Mouse (Mus musculus) lung, postnatal 25 days (tissue): ENCODE data around the gene Nrbf2.
A peak's percentile ranks its signal among the peaks of the same experiment; 100 is the strongest.

Source experiments
- DNase-seq: peaks from one replicate; pipeline ENCODE4 v3.0.0; 2022; ENCODE audit warnings: low spot score

The Nrbf2 gene

DNA sequence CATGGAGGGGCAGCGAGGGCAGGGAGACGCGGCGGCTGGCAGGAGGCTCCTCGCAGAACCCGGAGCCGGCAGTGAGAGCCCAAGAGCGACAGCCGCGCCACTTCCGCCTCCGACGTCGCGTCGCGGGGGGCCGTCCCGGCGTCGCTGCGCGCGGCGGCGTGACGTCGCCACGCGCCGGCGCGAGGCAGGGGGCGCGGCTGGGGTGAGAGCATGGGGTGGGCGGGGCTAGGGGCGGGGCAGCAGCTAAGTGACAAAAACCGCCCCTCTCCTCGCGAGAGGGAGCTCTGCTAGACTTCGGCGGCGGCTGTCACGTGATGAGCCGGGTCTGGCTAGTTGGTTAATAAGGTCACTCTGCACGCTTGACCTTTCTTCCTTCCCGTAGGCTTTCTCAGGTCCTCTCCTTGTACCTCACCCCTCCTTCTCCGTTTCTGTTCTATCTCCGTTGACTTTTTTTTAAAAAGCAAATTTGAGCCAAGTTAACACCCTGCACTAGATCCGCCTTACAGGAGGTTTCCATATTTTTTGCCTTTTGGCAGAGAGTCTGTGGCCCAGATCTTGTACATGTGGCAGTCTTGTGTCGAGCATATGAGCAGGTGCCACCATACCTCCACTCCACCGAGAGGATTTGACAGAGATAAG lies at the start of gene Nrbf2:
Nrbf2 (minus strand) TSS at position 130 of the 639 bp plus-strand sequence.
- DNase-seq: peak; percentile 85

DNA sequence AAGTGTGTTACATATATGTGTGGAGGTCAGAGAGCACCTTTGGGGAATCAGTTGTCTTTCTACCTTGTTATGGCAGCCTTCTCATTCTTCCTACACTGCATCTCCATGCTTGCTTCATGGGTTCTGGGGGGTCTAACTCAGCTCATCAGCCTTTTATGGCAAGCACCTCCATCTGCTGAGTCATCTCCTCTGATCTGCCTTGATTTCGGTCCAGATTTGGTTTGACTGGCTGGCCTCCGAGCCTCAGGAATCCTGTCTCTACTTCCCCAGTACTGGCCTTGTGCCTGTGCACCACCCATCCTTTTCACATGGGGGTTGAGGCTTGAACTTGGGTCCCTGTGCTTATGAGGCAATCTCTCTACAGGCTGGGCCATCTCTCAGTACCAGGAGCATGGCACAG lies 45.5 kb upstream of the Nrbf2 start:
- DNase-seq: no peak

- no peak for DNase-seq
These were observed 44.6 kb upstream of the Nrbf2 start for GRCm38 (mm10) chr10:67329661-67330060.

GRCm38 (mm10) chr10:67328208-67328607 lies 43.1 kb upstream of the Nrbf2 start:
- DNase-seq: no peak

DNA sequence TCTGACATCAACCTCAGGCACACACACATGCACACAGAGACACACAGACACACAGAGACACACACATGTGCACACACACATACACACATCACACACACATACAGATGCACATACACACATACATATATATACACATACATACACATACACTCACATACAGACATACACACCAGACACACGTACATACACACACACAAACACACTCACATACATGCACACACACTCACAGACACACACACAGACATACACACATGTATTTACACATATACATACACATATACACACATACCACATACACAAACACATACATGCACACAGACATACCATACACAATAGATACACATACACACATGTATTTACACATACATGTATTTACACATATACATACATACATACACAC lies 38.9 kb upstream of the Nrbf2 start:
- DNase-seq: no peak

GRCm38 (mm10) chr10:67321396-67321795 lies 36.3 kb upstream of the Nrbf2 start:
- no peak for DNase-seq

DNA sequence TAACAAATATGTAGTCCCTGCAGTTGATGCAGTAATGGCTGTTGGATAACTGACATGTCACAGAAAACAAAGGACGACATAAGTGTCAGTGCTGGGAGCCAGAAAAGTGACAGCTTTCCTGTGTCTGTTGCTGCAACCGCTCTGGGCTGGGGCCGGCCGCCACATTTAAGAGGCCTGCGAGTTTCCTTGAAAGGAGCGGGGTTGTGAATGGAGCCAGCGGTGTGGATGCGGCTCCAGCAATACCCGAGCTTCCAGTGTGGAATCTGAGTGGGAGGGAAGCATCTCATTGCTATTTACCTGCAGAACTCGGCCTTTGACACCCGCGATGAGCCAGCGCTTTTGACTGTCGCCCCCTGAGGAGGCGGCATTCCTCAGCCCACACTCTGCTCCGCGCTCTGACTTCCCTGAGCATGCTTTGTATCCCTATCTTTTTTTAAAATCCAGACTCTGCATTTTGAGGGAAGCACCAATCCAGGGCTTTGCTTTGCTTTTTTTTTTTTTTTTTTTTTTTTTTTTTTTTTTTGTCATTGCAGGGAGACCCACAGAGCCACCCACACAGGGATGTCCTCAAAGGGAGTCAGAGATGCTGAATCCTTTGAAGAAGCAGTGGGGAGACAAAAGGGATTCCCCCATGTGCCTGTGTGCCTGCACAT lies 35.2 kb upstream of the Nrbf2 start:
- no peak for DNase-seq

DNA sequence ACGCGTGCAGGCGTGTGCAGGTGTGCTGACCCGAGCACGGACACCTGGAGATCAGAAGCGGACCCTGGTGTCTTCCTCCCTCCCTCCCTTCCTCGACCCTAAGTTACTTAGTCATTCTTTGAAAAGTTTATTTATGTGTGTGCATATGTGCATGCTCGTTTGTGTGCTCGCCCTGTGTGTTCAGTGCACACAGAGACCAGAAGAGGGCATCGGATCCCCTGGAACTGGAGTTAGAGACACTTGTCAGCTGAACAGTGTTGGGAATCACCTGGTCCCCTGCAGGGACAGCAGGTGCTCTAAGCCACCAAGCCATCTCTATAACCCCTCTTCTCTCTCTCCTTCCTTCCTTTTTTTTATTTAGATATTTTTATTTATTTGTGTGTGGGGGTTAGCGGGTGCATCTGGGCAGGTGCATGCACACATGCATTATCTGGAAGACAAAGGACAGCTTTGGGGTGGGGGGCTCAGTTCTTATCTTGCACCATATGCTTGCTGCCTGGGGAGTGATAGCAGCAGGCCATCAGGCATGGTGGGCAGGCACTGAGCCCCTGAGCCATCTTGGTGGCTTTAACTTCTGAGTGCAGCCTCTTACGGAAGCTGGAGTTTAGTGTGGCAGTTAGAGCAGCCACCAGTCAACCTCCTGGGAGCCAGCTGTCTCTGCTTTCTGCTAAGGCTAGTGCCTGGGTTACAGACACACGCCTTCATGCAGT lies 34.1 kb upstream of the Nrbf2 start:
- DNase-seq: no peak

DNA sequence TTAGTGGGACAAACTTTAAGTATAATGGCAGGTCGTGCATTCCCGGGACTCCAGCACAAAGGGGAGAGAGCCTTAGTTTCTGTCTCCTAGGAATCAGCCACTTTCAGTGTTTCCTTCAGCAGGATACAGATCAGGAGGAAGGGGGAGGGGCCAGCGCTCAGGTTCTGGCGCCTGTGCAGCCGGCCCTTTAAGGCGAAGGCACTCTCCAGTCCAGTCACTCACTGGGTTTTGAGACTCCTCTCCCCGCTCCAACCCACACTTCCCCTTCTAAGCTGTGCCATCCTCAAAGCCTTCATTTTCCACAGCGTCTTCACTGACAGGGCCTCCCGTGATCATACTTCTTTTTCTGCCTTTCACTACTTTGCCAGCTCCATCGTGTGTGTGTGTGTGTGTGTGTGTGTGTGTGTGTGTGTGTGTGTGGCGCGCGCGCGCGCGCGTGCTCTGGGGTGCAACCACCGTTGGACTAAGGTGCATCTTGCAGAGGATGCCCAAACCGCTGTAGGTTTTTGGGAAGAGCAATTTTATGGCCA lies 32.9 kb upstream of the Nrbf2 start:
- DNase-seq: peak; percentile 33

GRCm38 (mm10) chr10:67314811-67315435 lies 29.8 kb upstream of the Nrbf2 start:
- peak; percentile 65 for DNase-seq

GRCm38 (mm10) chr10:67312456-67312855 lies 27.4 kb upstream of the Nrbf2 start:
- DNase-seq: peak; percentile 14

DNA sequence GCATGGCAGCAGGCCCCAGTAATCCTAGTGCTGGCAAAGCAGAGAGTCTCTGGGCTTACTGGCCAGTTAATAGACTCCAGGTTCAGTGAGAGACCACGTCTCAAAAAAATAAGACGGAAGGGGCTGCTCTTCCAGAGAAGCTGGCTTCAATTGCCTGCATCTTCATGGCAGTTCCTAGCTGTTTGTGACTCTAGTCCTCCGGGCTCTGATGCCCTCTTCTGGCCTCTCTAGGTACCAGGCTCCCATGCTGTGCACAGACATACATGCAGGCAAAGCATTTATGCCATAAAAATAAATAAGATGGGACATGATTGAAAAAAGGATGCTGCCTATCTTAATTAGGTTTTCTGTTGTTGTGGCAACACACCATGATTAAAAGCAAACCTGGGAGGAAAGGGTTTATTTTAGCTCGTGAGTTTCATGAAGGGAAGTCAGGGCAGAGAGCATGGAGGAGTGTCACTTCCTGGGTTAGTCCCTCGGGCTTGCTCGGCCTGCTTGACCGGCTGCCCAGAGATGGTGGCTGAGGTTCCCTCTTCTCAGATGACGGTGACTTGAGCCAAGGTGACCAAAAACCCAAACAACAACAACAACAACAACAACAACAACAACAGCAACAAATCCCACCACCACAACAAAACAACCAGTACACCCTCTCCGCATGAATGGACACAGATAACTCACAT lies 26.3 kb upstream of the Nrbf2 start:
- DNase-seq: peak; percentile 57

- no peak for DNase-seq
These were observed 24.5 kb upstream of the Nrbf2 start for GRCm38 (mm10) chr10:67309483-67310138.

DNA sequence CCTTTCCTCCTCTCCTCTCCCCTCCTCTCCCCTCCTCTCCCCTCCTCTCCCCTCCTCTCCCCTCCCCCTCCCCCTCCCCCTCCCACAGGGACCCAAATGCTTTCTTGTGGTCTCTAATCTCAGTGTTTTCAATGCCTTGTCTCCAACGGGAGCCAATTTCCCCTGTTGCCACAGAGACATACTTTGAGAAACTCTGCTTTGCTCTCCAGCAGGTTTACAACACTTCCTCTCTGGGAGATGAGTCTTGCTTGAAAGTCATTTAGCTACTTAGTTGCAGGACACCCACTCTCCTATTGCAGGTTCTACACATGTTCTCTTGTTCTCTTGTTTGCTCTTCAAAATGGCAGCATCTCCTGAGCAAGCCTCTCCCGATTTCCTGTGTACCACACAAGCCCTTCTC lies 17.2 kb upstream of the Nrbf2 start:
- DNase-seq: no peak

DNA sequence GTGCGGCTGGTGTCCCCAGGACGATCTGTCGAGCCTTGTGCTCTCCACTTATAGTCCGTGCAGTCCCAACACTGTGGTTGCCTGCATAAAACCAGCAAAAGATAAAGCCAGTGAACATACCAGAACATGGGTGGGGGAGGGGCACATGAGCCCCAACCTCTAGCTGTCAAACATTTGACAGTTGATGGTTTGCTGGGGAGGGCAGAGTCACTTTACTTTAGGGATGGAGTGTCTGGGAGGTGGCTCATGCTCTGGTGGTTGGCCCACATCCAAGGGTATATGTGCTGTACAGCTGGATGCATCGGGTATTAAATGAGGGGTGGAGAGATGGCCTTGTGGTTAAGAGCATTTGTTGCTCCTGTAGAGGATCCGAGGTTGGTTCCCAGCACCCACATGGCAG lies 15.9 kb upstream of the Nrbf2 start:
- DNase-seq: no peak

DNA sequence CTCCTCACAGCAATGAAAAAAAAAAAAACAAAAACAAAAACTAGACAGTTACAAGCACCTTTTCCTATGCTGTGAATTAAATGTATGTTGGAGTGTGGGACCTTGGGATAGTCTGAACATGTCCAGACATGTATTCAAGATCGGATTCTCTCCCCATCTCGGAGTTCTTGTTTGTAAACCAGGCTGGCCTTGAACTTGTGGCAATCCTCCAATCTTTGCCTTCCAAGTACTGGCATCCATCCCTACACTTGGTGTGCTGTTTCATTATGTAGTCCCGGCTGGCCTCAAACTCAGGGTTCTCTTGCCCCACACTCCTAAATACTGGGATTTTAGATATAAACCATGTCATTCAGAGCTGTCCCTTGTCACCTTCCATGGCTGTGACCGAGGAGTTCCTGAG lies 14.2 kb upstream of the Nrbf2 start:
- no peak for DNase-seq

GRCm38 (mm10) chr10:67298856-67299255 lies 13.8 kb upstream of the Nrbf2 start:
- no peak for DNase-seq

DNA sequence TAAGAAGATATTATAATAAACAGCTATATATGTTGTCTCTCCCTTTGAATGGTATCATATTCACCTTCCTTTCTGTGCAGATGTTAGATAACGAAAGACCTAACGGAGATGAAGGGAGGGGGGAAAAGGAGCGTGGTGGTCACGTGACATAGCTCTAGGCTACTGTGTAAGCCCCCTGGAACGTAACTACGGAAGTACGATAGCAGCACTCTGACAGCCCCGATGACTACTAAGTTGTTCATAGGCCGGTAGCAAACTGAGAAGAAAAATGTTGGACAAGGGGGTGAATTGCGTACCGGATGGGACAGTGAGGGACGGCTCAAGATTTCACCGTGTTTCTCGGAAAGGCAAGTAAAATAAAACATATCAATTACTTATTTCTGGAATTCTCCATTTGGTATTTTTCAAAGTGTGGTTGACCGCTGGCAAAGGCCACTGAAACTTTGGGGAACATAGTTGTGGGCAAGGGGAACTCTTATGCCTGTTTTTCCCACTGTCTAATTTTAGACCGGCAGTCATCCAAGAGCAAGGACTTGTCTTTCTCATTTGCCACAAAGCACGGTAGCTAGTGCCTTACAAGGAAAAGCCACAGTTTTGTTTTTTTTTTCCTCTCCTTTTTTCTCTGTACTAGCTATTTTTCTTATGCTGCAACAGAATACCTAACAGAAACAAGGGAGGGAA lies 12.2 kb upstream of the Nrbf2 start:
- DNase-seq: no peak

- DNase-seq: no peak
These were observed 11.5 kb upstream of the Nrbf2 start for GRCm38 (mm10) chr10:67296482-67297152.

GRCm38 (mm10) chr10:67295938-67296466 lies 10.9 kb upstream of the Nrbf2 start:
- no peak for DNase-seq
